Mouse (Mus musculus): Measurements from ENCODE around the gene Myh6. TPM values are rescaled to one million over a fixed set of nuclear protein-coding genes. Genes with fewer than 3 reads are reported as not detected.
"Not testable (repeated sequence)": the region's sequence is repeated elsewhere in the genome, so short reads cannot be mapped to it uniquely, and the experiment has no call there.

Gene Myh6
- polyA plus RNA-seq, 1 experiment = not detected

DNA sequence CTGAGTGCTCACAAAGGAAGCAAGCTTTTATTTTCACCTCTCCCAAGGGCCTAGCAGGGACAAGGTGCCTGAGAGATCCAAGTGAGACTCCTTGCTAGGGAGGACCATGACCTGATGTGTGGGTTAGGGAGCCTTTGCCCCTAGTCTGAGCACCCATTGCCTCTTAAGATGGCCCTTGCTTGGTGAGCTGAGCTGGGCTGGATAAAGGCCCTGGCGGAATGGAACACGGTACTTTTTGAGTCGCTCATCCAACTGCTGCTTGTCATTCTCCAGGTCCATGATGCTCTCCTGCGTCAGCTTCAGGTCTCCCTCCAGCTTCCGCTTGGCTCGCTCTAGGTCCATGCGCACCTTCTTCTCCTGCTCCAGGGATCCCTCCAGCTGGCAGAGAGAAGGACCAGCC, 15.2 kb upstream of the Myh6 start:
- H3K27ac ChIP-seq (ENCODE audit: insufficient read depth, low read depth, low read length) = no peak overlapping the region
- WGBS = 97% methylated on average over 7 of the region's 7 CpGs
- no peak for TF ChIP-seq POLR2A (IDR thresholded peaks at IDR 0.05; ENCODE audit: insufficient read depth, low read depth, low read length)
- no peak for TF ChIP-seq CTCF (IDR thresholded peaks at IDR 0.05; ENCODE audit: insufficient read depth, low read depth, low read length)
- no peaks in the 10 kb centered on the region for H3K4me1 ChIP-seq (ENCODE audit: control insufficient read depth, insufficient read depth, low read length)
- no peak overlapping the region for H3K4me3 ChIP-seq (ENCODE audit: insufficient read depth, low read depth, low read length)

DNA sequence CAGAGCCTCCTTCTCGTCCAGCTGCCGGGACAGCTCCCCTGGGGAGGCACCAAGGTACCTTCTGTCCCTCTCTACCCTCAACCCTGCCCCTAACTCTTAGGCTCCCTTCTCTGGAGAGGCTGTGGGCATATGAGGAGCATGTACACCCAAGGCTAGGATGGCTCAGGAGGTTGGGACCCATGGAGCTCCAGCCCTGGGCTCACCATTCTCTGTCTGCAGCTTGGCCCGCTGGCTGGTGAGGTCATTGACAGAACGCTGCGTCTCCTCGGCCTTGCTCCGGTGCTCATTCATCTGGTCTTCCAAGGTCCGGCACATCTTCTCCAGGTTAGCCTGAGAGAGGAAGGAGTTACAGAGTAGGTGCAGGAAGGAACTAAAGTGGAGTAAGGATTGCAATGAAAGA, 11.9 kb upstream of the Myh6 start:
- WGBS = 91% methylated on average over 8 of the region's 8 CpGs
- peaks cover 18% of the 10 kb centered on the region for H3K4me1 ChIP-seq (ENCODE audit: control insufficient read depth, insufficient read depth, low read length)
- no peak overlapping the region for H3K27ac ChIP-seq (ENCODE audit: insufficient read depth, low read depth, low read length)
- TF ChIP-seq CTCF (IDR thresholded peaks at IDR 0.05; ENCODE audit: insufficient read depth, low read depth, low read length) (no peak), POLR2A (IDR thresholded peaks at IDR 0.05; ENCODE audit: insufficient read depth, low read depth, low read length) (no peak)
- H3K4me3 ChIP-seq (ENCODE audit: insufficient read depth, low read depth, low read length) = no peak overlapping the region

DNA sequence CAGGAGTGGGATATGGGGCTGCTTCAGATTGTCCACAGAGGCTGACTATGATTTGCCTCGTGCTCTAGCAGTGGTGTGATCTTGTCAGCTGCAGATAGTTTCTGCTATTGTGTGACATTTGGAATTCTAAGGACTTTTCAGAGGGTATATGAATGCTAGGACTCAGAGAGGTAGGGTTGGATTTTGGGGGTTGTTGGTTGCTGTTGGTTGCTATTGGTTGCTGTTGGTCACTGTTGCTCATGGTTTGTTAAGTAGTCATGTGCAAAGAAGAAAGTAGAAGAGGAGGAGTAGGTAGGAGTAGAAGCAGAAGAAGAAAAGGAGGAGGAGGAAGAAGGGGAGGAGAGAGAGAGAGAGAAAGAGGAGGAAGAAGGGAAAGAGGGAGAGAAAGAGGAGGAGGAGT, 9.9 kb upstream of the Myh6 start, which contains the start of gene Gm17428:
Gene Gm17428 (plus strand): TSS at position 301 of the 400 bp plus-strand sequence.
- TF ChIP-seq CTCF (IDR thresholded peaks at IDR 0.05; ENCODE audit: insufficient read depth, low read depth, low read length) (no peak), POLR2A (IDR thresholded peaks at IDR 0.05; ENCODE audit: insufficient read depth, low read depth, low read length) (no peak)
- peaks cover 28% of the 10 kb centered on the region for H3K4me1 ChIP-seq (ENCODE audit: control insufficient read depth, insufficient read depth, low read length)
- 92% methylated on average over 1 of the region's 1 CpGs for WGBS
- H3K4me3 ChIP-seq (ENCODE audit: insufficient read depth, low read depth, low read length) = no peak within 1 kb of the TSS
- no peak within 1 kb of the TSS for H3K27ac ChIP-seq (ENCODE audit: insufficient read depth, low read depth, low read length)

DNA sequence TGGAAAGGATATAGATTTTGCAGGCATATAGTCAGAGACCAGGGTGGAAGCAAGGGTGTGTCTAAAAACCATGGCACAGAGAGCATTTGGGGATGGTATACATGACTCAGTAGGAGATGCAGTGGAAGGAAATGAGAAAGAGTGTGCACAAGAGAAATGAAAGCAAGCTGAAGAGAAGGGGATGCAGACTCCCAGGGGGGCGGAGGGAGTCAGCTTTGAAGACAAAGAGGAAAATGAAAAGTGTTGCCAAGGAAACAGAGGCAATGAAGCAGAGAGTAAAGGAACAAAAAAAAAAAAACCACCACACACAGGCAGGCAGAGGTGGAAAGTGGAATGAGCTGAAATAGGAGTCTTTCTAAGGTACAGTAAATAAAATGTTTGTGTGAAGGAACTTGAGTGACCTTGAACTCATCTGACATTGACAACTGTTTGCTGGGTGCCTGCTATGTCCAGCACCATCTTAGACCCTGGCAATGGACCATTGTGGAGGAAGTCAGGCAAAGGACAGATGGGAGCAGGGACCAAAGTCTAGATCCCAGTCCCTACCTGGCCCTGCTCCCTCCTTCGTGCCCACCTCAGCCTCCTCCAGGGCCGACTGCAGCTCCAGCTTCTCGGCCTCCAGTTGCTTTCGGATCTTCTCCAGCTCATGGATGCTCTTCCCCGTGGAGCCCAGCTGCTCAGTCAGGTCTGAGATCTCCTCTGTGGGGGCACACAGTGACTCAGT, 7.5 kb upstream of the Myh6 start:
- H3K4me1 ChIP-seq (ENCODE audit: control insufficient read depth, insufficient read depth, low read length) = peaks cover 28% of the 10 kb centered on the region
- H3K27ac ChIP-seq (ENCODE audit: insufficient read depth, low read depth, low read length) = peak overlapping the region; percentile 91
- TF ChIP-seq POLR2A (IDR thresholded peaks at IDR 0.05; ENCODE audit: insufficient read depth, low read depth, low read length) (no peak), CTCF (IDR thresholded peaks at IDR 0.05; ENCODE audit: insufficient read depth, low read depth, low read length) (no peak)
- WGBS = 38% methylated on average over 6 of the region's 6 CpGs
- peak overlapping the region; percentile 4 for H3K4me3 ChIP-seq (ENCODE audit: insufficient read depth, low read depth, low read length)

DNA sequence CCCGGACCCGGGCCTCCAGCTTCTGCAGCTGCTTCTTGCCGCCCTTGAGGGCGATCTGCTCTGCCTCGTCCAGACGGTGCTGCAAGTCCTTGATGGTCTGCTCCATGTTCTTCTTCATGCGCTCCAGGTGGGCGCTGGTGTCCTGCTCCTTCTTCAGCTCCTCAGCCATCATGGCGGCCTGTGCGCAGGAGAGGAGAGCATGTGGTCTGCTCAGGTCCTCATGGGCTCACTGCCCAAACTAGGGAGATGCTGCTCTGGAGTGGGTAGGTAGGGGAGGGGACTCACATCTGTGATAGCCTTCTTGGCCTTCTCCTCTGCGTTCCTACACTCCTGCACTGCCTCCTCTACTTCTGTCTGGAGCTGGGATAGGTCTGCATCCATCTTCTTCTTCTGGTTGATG, 6.1 kb upstream of the Myh6 start:
- not testable (repeated sequence) for H3K27ac ChIP-seq (ENCODE audit: insufficient read depth, low read depth, low read length)

DNA sequence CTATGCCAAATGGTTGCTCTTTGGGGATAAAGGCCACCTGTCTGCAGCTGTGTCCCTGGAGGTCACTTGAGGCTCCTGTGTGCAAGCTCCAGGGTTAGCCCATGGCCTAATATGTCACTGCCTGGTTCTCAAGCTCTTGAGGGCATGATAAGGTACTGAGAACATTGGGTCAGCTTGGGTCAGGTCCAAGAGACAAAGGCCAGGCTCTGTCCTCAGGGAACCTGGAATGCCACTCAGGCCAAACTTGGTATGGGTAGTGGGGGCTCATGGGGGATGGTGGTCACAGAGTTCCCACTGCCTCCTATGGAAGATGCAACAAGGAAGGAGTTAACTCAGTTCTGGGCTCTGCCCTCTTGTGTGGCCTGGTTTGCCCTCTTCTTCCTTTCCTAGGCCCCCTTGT, 1.6 kb upstream of the Myh6 start:
- Histone ChIP-seq H3K4me1 (ENCODE audit: control insufficient read depth, insufficient read depth, low read length) (peaks cover 6% of the 10 kb centered on the region), H3K27ac (ENCODE audit: insufficient read depth, low read depth, low read length) (no peak overlapping the region), H3K4me3 (ENCODE audit: insufficient read depth, low read depth, low read length) (no peak overlapping the region)
- TF ChIP-seq CTCF (IDR thresholded peaks at IDR 0.05; ENCODE audit: insufficient read depth, low read depth, low read length) = no peak
- TF ChIP-seq POLR2A (IDR thresholded peaks at IDR 0.05; ENCODE audit: insufficient read depth, low read depth, low read length) = no peak

More for the DNA sequence above, 6.1 kb upstream of the Myh6 start:
- 92% methylated on average over 11 of the region's 11 CpGs for WGBS
- not testable (repeated sequence) for H3K4me3 ChIP-seq (ENCODE audit: insufficient read depth, low read depth, low read length)
- peaks cover 28% of the 10 kb centered on the region for H3K4me1 ChIP-seq (ENCODE audit: control insufficient read depth, insufficient read depth, low read length)

DNA sequence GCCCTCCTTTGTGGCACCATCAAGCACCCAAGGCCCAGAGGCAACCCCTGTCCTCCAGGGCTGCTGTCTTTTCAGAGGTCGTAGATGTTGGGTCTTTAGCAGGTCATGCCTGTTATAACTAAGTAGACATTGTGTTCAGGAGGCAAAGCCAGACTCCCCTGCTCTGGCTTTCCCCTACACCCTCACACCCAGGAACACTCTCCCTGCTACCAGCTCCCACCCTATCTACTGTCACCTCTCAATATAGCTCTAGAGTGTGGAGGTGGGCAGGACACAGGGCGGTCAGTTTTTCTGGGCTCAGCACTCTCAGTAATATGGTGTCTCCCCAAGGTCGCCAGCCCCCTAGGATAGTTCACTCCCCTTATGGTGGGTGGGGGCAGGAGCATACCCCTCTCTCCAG, 1.1 kb upstream of the Myh6 start:
- 98% methylated on average over 3 of the region's 3 CpGs for WGBS
- TF ChIP-seq POLR2A (IDR thresholded peaks at IDR 0.05; ENCODE audit: insufficient read depth, low read depth, low read length) (no peak), CTCF (IDR thresholded peaks at IDR 0.05; ENCODE audit: insufficient read depth, low read depth, low read length) (no peak)
- Histone ChIP-seq H3K4me1 (ENCODE audit: control insufficient read depth, insufficient read depth, low read length) (0 out of 2 replicates have a peak, but pooled peaks cover 2% of the 10 kb centered on the region), H3K4me3 (ENCODE audit: insufficient read depth, low read depth, low read length) (no peak overlapping the region), H3K27ac (ENCODE audit: insufficient read depth, low read depth, low read length) (no peak overlapping the region)

DNA sequence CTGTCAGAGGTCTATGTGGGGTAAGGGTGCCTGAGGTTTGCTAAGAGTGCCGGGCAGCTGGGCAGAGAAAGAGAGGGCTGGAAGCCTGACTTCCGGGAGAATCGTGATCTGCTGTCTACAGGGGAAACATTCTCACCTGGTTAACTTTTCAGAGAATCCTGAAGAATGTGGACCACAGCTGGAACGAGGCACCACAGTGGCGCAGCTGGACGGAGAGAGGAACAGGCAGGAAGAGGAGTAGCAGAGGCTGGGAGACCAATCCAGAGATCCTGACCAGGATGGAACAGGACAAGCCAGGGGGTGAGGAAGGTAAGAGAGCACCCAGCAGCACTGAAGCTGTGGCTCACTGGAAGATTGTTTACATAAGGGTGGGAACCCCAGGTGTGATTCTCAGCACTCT, 1.1 kb downstream of the Myh6 start:
- 86% methylated on average over 6 of the region's 6 CpGs for WGBS
- Histone ChIP-seq H3K4me3 (ENCODE audit: insufficient read depth, low read depth, low read length) (no peak overlapping the region), H3K27ac (ENCODE audit: insufficient read depth, low read depth, low read length) (no peak overlapping the region), H3K4me1 (ENCODE audit: control insufficient read depth, insufficient read depth, low read length) (0 out of 2 replicates have a peak, but pooled peaks cover 4% of the 10 kb centered on the region)
- TF ChIP-seq POLR2A (IDR thresholded peaks at IDR 0.05; ENCODE audit: insufficient read depth, low read depth, low read length) = no peak
- no peak for TF ChIP-seq CTCF (IDR thresholded peaks at IDR 0.05; ENCODE audit: insufficient read depth, low read depth, low read length)

DNA sequence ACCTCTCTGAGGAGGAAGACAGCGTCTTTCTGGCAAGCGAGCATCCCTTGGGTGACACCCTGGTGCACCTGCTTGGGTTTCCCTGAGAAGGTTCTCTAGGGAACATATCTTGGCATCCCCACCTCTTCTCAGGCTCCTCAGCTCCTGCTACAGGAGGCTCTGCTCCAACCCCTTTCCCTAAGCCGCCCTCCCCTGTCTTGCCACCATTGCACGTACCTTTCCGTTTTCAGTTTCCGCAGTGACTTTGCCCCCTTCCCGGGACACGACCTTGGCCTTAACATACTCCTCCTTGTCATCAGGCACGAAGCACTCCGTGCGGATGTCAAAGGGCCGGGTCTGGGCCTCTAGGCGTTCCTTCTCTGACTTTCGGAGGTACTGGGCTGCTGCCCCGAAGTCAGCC, 1.7 kb downstream of the Myh6 start:
- WGBS = 86% methylated on average over 15 of the region's 15 CpGs
- no peak overlapping the region for H3K27ac ChIP-seq (ENCODE audit: insufficient read depth, low read depth, low read length)
- TF ChIP-seq CTCF (IDR thresholded peaks at IDR 0.05; ENCODE audit: insufficient read depth, low read depth, low read length) (no peak), POLR2A (IDR thresholded peaks at IDR 0.05; ENCODE audit: insufficient read depth, low read depth, low read length) (no peak)

More for the DNA sequence above, 1.7 kb downstream of the Myh6 start:
- H3K4me3 ChIP-seq (ENCODE audit: insufficient read depth, low read depth, low read length) = no peak overlapping the region
- H3K4me1 ChIP-seq (ENCODE audit: control insufficient read depth, insufficient read depth, low read length) = 0 out of 2 replicates have a peak, but pooled peaks cover 4% of the 10 kb centered on the region
